Mouse (Mus musculus) induced T-regulatory cell, adult 2 months (primary cell): ENCODE measurements around the gene Camk1d.

Source experiments
- DNase-seq: peaks from one replicate; pipeline ENCODE4 v3.0.0-alpha.2; 2012; ENCODE audit warnings: low read depth

Gene Camk1d

GRCm38 (mm10) chr2:5714211-5715053 lies at the start of gene Camk1d:
TSS of gene Camk1d (minus strand) at chr2:5714515.
- peak; percentile 87 for DNase-seq

DNA sequence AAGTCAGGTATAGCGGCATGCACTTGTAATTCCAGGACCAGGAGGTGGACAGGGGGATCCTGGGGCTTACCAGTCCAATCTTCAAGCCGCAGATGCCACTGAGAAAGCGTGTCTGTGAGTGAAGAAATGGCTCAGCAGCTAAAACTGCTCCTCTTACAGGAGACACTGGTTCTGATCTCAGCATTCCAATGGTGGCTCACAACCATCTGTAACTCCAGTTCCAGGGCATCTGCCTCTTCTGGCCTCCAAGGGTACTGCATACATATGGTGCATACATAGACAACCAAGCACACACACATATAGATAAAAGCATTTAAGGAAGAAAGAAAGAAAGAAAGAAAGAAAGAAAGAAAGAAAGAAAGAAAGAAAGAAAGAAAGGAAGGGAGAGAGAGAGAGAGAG lies 47.7 kb upstream of the Camk1d start:
- no peak for DNase-seq

DNA sequence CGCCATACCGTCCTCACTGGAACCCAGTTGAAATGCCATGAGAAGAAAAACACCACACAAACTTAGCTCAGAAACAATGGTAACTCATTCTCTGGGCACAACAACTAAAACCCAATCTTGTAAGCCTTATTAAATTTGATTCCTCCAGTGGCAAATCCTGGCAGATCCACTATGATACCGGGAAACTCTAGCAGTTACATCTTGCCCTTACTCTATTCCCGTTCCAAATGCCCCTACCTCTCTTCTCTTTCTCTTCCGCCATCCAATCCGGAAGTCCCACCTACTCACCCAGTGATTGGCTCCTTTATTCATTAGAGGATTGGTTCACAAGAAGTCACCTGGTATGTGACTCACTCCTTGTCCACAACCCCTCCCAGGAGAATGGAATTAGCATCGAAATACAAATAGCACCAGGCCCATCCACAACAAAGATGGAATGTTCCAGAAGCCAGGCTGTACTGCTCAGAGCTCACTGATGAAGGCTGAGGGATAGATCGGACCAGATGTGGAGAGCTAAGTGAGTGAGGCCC lies 46.2 kb upstream of the Camk1d start:
- no peak for DNase-seq

- DNase-seq, result no peak
Measured at GRCm38 (mm10) chr2:5758569-5758968, 44.3 kb upstream of the Camk1d start.

DNA sequence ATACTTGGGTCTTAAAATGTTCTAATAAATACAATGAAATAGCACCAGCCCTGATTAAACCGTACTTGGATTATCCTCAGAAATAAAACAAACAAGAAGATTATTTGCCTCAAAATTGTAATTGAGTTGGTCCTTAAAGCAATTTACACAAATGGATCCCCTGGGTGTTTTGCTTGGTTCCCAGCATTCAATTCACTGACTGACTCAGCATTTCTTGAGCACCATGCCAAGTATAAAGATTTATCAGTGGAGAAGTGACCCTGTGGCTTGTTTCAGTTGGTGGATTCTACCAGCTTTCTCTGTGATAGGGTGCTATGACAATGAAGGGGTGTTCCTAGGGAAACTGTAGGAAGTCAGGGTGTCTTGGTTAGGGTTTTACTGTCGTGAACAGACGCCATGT lies 36.6 kb upstream of the Camk1d start:
- DNase-seq, result no peak

DNA sequence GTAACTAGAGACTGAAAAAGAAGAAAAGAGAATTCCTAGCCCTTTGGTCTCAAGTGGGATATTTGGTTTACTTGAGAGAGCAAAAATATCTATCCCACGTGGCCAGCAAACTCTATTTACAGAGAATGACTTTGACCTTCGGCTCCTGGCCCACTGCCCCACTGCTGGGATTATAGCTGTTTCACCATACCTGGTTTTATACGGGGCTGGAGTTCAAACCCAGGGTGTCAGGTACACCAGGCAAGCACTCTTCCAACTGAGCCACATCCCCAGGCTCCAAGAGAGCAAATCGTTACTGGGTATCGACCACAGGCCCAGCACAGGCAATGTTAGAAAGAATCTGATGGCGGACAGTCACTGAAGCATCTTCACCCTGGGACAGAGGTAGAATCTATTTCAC lies 34.9 kb upstream of the Camk1d start:
- DNase-seq, result no peak

DNA sequence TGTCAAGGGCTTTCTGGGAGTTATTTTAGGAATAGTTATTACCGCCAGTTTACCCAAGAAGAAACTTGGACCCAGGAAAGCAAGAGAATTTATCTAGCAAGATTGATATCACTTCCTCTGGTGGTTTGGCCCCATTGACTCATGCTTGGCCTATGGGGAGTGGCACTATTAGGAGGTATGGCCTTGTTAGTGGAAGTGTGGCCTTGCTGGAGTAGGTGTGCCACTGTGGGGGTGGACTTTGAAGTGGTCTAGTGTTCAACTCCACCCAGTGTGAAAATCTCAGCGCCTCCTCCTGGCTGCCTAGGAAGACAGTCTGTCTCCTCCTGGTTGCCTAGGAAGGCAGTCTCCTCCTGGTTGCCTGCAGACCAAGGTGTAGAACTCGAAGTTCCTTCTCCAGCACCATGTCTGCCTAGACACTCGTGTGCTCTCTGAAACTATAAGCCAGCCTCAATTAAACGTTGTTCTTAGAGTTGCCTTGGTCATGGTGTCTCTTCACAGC lies 33.3 kb upstream of the Camk1d start:
- no peak for DNase-seq

DNA sequence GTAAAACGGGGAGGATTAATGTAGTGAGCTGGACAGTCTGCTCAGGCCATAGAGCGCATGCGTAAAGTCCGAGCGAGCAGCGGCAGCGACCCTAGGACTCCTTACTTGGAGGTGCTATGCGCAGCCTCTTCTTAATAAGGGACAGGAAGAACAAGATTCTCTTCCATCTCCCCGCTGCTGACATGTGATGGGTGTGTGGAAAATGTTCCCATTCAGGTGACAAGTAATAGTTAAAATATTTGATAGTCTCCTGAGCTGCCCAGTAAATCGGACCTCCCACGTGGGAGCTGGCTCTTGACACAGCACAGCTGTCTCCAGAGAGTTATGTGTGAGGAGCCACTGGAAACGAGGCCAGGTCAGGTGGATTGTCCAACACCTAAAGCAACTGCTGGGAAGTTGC lies 32.2 kb upstream of the Camk1d start:
- no peak for DNase-seq

DNA sequence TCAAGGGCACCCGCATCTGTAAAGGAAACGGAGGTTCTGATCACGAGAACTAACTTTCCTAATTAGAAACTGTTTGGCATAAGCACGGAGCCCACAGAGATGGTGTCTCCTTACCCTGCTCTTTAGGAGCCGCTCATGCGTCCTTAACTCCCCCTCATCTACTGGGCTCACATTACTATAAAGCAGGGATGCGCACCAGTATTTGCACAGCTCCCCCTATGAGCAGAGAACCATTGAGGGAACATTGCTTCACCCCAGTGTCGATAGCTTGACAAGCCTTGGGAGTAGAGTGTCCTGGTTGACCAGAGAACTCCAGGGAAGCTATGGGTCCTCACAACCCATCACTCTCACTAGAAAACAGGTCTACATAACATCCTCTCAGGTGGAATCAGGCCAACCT lies 29.6 kb upstream of the Camk1d start:
- DNase-seq, result no peak

DNA sequence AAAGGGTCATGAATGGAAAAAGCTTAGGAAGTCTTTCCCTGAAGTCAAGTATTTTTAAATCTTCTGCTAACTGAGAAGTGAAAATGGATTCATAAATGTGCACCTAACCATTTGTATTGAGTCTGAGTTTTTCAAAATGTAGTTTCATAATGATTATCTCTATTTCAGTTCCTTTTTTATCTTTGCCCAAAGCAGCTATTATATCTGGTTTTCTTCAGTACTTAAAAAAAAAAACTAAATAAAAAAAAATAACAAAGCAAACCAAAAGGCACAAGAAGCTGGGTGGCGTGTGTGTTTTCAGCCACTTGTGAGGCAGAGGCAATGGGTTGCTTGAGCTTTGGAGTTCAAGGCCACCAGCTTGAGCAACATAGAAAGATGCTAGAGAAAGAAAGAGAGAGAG lies 26.6 kb upstream of the Camk1d start:
- no peak for DNase-seq

DNA sequence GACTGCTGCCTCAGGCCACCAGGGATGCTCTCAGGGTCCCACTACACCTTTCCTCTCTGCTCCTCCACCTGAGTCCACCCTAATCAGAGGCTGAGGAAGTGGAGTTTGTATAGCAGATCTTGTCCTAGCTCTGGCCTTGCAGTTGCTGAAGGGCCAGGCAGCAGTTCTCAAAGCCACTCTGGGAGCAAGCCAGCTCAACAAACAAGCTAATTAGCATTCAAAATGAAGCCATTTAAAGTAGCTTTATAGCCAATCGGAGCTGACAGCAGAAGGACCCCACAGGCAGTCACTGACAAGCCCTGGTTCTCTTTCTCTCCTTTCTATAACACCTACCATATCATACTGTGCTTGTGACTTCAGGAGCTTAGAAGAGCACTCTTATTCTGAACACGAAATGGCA lies 21.6 kb upstream of the Camk1d start:
- DNase-seq, result no peak

DNA sequence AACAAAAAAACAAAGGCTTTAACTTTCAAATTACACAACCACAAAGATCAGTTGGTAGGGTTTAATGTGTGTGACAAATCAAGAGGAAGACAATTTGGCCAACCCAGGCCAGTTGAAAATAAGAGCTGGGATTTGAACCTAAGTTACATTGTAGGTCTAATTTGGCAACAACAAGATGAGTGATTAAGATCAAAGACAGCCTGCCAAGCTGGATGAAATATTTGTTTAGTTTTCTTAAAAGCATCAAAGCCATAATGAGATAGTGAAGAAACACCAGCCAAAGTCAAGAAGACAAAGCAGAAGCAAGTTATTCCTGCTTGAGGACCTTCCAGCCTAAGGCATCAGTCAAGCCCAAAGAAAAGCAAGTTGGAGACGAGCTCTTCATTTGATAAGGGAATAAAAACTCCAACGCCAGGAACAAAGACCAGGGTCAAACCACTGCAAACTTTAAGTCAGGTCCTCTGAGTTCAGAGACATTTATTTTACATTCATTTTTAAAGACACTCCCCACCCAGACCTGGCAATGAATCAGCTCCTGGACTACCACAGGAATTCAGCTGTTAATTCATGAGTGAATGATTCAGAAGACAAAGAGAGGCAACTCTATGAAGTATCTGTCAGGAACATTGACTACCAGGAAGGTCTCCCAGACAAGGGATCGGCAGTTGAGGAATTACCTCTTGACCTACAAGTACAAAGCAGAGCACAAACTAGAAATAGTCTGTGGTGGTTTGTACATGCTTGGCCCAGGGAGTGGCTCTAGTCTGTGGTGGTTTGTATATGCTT lies 19.2 kb upstream of the Camk1d start:
- DNase-seq, result no peak

- no peak for DNase-seq
Measured at GRCm38 (mm10) chr2:5732047-5732446, 17.7 kb upstream of the Camk1d start.

GRCm38 (mm10) chr2:5730364-5730792 lies 16.1 kb upstream of the Camk1d start:
- no peak for DNase-seq

DNA sequence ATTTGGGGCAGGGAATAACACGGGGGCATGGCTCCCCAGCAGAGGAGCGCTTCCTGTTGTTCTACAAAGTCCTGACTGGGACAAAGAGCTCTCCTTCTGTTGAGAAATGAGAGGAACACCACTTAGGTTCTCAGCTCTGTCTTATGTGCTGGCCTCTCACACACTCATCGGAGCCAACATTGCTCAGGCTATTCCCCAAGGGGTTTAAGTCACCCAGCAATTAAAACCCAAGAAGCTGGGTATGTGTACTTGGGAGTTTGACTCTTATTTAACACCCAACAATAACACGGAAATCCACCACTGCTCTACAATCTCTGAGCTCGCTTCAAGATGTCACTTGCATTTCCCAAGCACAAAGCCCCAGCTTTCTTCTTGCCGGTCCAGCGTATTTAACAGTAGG lies 15.6 kb upstream of the Camk1d start:
- no peak for DNase-seq

GRCm38 (mm10) chr2:5725028-5725701 lies 10.8 kb upstream of the Camk1d start:
- DNase-seq, result no peak

GRCm38 (mm10) chr2:5717675-5718074 lies 3.4 kb upstream of the Camk1d start:
- DNase-seq, result no peak

DNA sequence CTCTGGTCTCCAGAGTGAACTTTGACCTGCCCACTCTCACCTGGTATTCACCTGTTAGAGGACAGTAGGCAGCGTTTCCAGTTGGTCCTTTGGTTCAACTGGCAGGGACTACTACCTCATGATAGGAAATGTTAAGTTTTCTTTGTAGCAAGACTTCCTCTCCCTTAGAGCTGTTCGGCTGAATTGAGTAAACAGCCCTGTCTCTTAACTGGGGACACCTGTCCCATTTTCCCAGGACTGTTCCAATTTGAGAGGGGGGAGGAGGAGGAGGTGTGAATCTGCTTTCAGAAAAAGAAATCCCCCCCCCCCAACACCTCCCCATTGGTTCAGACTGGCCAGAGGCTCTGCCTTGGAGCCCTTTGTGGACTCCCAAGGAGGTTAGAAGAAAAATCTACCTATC lies 1.2 kb upstream of the Camk1d start:
- DNase-seq, result no peak

DNA sequence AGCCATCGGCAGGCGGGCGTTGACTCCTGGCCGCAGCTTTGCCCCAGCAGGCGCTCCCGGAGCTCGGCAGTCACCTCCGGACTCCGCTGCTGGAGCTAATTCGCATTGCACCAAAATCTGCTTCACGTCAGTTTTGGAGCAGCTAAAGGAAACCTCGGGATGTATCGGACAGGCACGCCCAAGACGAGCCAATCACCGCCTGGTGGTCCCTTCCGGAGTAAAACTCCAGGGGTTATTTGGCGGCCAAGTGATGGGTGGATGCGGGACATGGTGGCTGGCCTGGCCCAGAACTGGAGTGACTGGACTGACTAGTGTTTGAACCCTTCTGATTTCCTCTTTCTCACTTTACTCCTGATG lies 717 bp upstream of the Camk1d start:
- no peak for DNase-seq

DNA sequence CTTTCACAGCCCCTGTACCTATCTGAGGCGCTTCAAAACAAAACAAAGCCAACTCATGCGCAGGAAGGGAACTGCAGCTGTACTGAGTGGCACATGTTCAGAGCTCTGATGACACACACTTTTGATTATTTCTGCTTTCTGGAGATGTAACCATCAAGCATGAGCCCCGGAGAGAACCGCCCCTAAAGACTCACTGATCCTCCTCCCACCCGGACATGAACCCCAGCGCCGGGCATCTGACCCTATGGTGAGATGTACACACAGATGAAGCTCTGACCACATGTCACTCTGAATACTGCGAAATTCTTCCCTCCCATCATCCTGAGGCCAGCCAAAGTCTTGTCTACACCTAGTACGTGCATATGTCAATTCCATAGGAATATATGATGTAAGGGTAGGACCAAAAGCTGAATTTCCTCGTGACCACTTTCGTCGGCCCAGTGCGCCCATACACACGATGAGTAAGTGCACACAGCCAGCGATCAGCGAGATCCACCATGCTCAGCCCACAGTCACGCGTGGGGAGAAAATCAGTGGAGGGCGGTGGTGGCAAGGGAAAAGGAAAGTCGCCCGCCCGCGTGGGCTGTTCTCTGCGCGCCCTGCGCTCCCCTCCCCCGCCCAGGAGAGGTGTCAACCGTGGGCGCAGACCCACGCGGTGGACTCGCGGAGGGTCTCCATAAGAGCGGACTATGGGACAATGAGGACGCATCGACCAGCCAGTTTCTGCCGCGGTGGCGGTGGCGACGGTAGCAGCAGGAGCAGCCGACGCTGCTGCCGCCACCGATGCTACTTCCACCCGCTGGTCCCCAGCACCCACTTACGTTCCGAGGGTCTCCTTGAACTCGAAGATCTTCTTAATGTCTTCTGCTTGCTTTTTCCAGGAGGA lies 747 bp downstream of the Camk1d start:
- peak; percentile 74 for DNase-seq

- no peak for DNase-seq
Measured at GRCm38 (mm10) chr2:5712255-5712654, 2.1 kb downstream of the Camk1d start.
